ENCODE assay signal across 13 mouse cellular contexts in genomic region chr8:27626133-27626532, GRCm38 (mm10).
DNase-seq lines count a peak whose midpoint lies in the region; ATAC-seq lines count a peak whose summit lies in the region.
"Had no signal": no experiment of that assay in that cellular context is flagged by ENCODE, and none has a peak within 500 bp of the region (broad histone marks: within the 10 kb centered on the region; RNA-seq: fewer than 3 reads in every experiment).

No protein-coding gene starts in this region.

- no peak overlapping the region for H3K27ac ChIP-seq in midbrain, embryonic 14.5 days (replicated peaks; ENCODE audit: low read depth, low read length)
- no peak overlapping the region for H3K27ac ChIP-seq in midbrain, embryonic 15.5 days
- H3K27ac ChIP-seq: forebrain, embryonic 15.5 days had no signal

- no peaks in the 10 kb centered on the region for H3K9me3 ChIP-seq in midbrain, embryonic 14.5 days (ENCODE audit: control insufficient read depth, low read length)
- no peaks in the 10 kb centered on the region for H3K9me3 ChIP-seq in midbrain, embryonic 15.5 days
- H3K9me3 ChIP-seq: forebrain, embryonic 15.5 days had no signal

- WGBS in midbrain, embryonic 14.5 days: 89% methylated on average over 3 of the region's 3 CpGs
- WGBS in midbrain, embryonic 15.5 days: 77% methylated on average over 3 of the region's 3 CpGs

- no peaks in the 10 kb centered on the region for H3K36me3 ChIP-seq in midbrain, embryonic 14.5 days (ENCODE audit: control insufficient read depth, insufficient read depth, low read length)
- H3K36me3 ChIP-seq in midbrain, embryonic 15.5 days (replicated peaks): no peaks in the 10 kb centered on the region
- H3K36me3 ChIP-seq: forebrain, embryonic 15.5 days had no signal

- no peak overlapping the region for H3K4me3 ChIP-seq in midbrain, embryonic 14.5 days (replicated peaks; ENCODE audit: low read depth, low read length)
- H3K4me3 ChIP-seq in midbrain, embryonic 15.5 days: no peak overlapping the region
- H3K4me3 ChIP-seq: forebrain, embryonic 15.5 days had no signal

- no peaks in the 10 kb centered on the region for H3K4me1 ChIP-seq in midbrain, embryonic 14.5 days (ENCODE audit: control insufficient read depth, insufficient read depth, low read length)
- no peaks in the 10 kb centered on the region for H3K4me1 ChIP-seq in midbrain, embryonic 15.5 days
- H3K4me1 ChIP-seq: forebrain, embryonic 15.5 days had no signal

- no peak overlapping the region for H3K4me2 ChIP-seq in midbrain, embryonic 14.5 days (ENCODE audit: low read length)
- no peak overlapping the region for H3K4me2 ChIP-seq in midbrain, embryonic 15.5 days
- H3K4me2 ChIP-seq: forebrain, embryonic 15.5 days had no signal

- H3K27me3 ChIP-seq in midbrain, embryonic 14.5 days (ENCODE audit: control insufficient read depth, insufficient read depth, low read length): no peaks in the 10 kb centered on the region
- H3K27me3 ChIP-seq in midbrain, embryonic 15.5 days (replicated peaks): no peaks in the 10 kb centered on the region
- H3K27me3 ChIP-seq: forebrain, embryonic 15.5 days had no signal

- intact Hi-C loops in left cerebral cortex, postnatal 10 days (cut with DNase I): no loop called here

- no peak overlapping the region for H3K9ac ChIP-seq in midbrain, embryonic 14.5 days (replicated peaks; ENCODE audit: low read length)
- no peak overlapping the region for H3K9ac ChIP-seq in midbrain, embryonic 15.5 days
- H3K9ac ChIP-seq: forebrain, embryonic 15.5 days; liver, postnatal 0 days had no signal

- DNase-seq in midbrain, embryonic 14.5 days: peak; percentile 40
- peak; percentile 6 to 20 for DNase-seq in frontal cortex, postnatal 10 days (ENCODE audit: low spot score in 2 of 2)
- DNase-seq in left cerebral cortex, postnatal 10 days (ENCODE audit: extremely low spot score in 1 of 2, low spot score in 2 of 2): peak; percentile 20 to 40
- DNase-seq in telencephalon, adult 2 months (ENCODE audit: low read depth, low spot score): peak; percentile 6
- no peak for DNase-seq in kidney, adult 18-20 months
- DNase-seq in gastrocnemius, postnatal 25 days: no peak
- no peak for DNase-seq in kidney, postnatal 10 days
- DNase-seq: adrenal gland, postnatal 10 days; cerebellum, adult 8-10 months; kidney, postnatal 36 days; liver, postnatal 0 days had no signal

- ATAC-seq in midbrain, embryonic 14.5 days (ENCODE audit: low FRiP score, low TSS enrichment): no peak
- ATAC-seq in midbrain, embryonic 15.5 days (replicated peaks): no peak
- ATAC-seq: forebrain, embryonic 15.5 days; liver, postnatal 0 days had no signal

Comparison
In these comparisons a context has a peak if more than half of its experiments do, and no peak if none do; other contexts are left out.
1. DNase-seq: peak in midbrain, embryonic 14.5 days (single experiment), frontal cortex, postnatal 10 days (2 of 2), left cerebral cortex, postnatal 10 days (2 of 2) and telencephalon, adult 2 months (single experiment); none in kidney, adult 18-20 months (single experiment), gastrocnemius, postnatal 25 days (single experiment) and kidney, postnatal 10 days (single experiment).